Mouse (Mus musculus): ENCODE measurements at regions not wholly inside any gene's neighbourhood (a gene's known extent, or its start where the extent isn't known, plus 50 kb on each side); places are given as distances from the start of the nearest gene placed in this dataset.

GRCm38 (mm10) chr15:64482960-64483359, 334.5 kb upstream of the Gm21798 start:
- TF ChIP-seq CHD2 (IDR thresholded peaks at IDR 0.05; ENCODE audit: low read depth, low read length) (no peak), MAFK (IDR thresholded peaks at IDR 0.05; ENCODE audit: insufficient read depth, low read depth, low read length) (no peak), ZNF384 (IDR thresholded peaks at IDR 0.05; ENCODE audit: low read depth, low read length) (no peak), ZC3H11A (IDR thresholded peaks at IDR 0.05; ENCODE audit: borderline replicate concordance, low read depth, low read length) (no peak)
